Mouse (Mus musculus) liver, postnatal 0 days (tissue): ENCODE results near the gene Hspe1. TPM values are rescaled to one million over a fixed set of nuclear protein-coding genes. Genes with fewer than 3 reads are reported as not detected.

ENCODE experiments used
- ATAC-seq: fragments of 200-750 bp; cut with Nextera tagmentation; 2 replicates; pipeline ENCODE4 v1.8.0; 2017; ENCODE audit warnings: mild to moderate bottlenecking, moderate library complexity
- DNase-seq: peaks from one replicate; pipeline ENCODE4 v3.0.0-alpha.2; 2016
- H3K27ac ChIP-seq: fragments of 300-500 bp; sonication (generic); 2 replicates; pipeline ENCODE4 v1.5.1; 2014; ENCODE audit warnings: antibody characterized with exemption, moderate library complexity, mild to moderate bottlenecking, low read depth
- H3K27me3 ChIP-seq: fragments of 300-500 bp; sonication (generic); 2 replicates; pipeline ENCODE4 v1.6.1; 2014; ENCODE audit warnings: low read length, control low read depth, mixed read lengths; ENCODE audit not compliant: insufficient read depth
- H3K36me3 ChIP-seq: fragments of 300-500 bp; sonication (generic); replicated peaks from 2 replicates; pipeline ENCODE4 v1.6.1; 2014; ENCODE audit warnings: mild to moderate bottlenecking, control low read depth, low read length, moderate library complexity, mixed read lengths; ENCODE audit not compliant: insufficient read depth
- H3K4me1 ChIP-seq: fragments of 300-500 bp; sonication (generic); 2 replicates; pipeline ENCODE4 v1.6.1; 2014; ENCODE audit warnings: antibody characterized with exemption, mild to moderate bottlenecking, control low read depth; ENCODE audit not compliant: insufficient read depth
- H3K4me2 ChIP-seq: fragments of 300-500 bp; sonication (generic); 2 replicates; pipeline ENCODE4 v1.6.1; 2014; ENCODE audit warnings: low read depth, mild to moderate bottlenecking, low read length, moderate library complexity, mixed read lengths
- H3K4me3 ChIP-seq: fragments of 300-500 bp; sonication (generic); 2 replicates; pipeline ENCODE4 v1.5.1; 2014; ENCODE audit warnings: low read depth, low read length
- H3K9ac ChIP-seq: fragments of 300-500 bp; sonication (generic); replicated peaks from 2 replicates; pipeline ENCODE4 v1.6.1; 2014; ENCODE audit warnings: mild to moderate bottlenecking, moderate library complexity
- H3K9me3 ChIP-seq: fragments of 300-500 bp; sonication (generic); 2 replicates; pipeline ENCODE4 v1.6.1; 2016; ENCODE audit warnings: mild to moderate bottlenecking, control low read depth, low read length, mixed read lengths
- CTCF ChIP-seq: sonication (generic); IDR thresholded peaks from 2 replicates; pipeline ENCODE4 v1.5.1; 2016; ENCODE audit warnings: antibody characterized with exemption, low read depth
- EP300 ChIP-seq: IDR thresholded peaks from 2 replicates; pipeline ENCODE4 v1.6.1; 2016; ENCODE audit warnings: antibody characterized with exemption, low read depth, mild to moderate bottlenecking
- WGBS: fragments of 180-500 bp; shearing (Covaris S2); extraction: QIAGEN DNeasy Blood & Tissue Kit; methylation state at CpG from one replicate; pipeline ENCODE4 v1.1.7; 2014; ENCODE audit not compliant: insufficient replicate concordance; 5-methylcytosine and 5-hydroxymethylcytosine counted together
- polyA plus RNA-seq: library from polyadenylated mRNA; unstranded; fragments of >200 nt; fragmentation: Nextera tagmentation; extraction: Ambion mirVana; gene quantifications from 2 replicates; pipeline ENCODE4 v1.2.1, GENCODE M21; 2015

Gene Hspe1
- polyA plus RNA-seq, 1 experiment from 2014 or later: 513 TPM

- Histone ChIP-seq H3K9ac (peak overlapping the region; percentile 87), H3K4me2 (peak overlapping the region; percentile 94), H3K9me3 (no peaks in the 10 kb centered on the region), H3K27me3 (no peaks in the 10 kb centered on the region), H3K4me3 (peak overlapping the region; percentile 92), H3K4me1 (peaks cover 38% of the 10 kb centered on the region), H3K27ac (peak overlapping the region; percentile 98), H3K36me3 (peaks cover 13% of the 10 kb centered on the region)
- no peak for TF ChIP-seq CTCF
- TF ChIP-seq EP300: no peak
- WGBS: 6% methylated on average over 16 of the region's 16 CpGs
- DNase-seq (no peak), ATAC-seq (no peak)
Measured at GRCm38 (mm10) chr1:55088611-55089497, 922 bp downstream of the Hspe1 start.

- H3K27me3 ChIP-seq: no peaks in the 10 kb centered on the region
- no peak for TF ChIP-seq EP300
- TF ChIP-seq CTCF: 0 out of 2 replicates have a peak, but pooled peaks have one; percentile 11
- no peaks in the 10 kb centered on the region for H3K9me3 ChIP-seq
- peak overlapping the region; percentile 87 for H3K9ac ChIP-seq
- ATAC-seq (no peak), DNase-seq (no peak)
- peak overlapping the region; percentile 98 for H3K27ac ChIP-seq
- H3K36me3 ChIP-seq: peaks cover 7% of the 10 kb centered on the region
- peak overlapping the region; percentile 92 for H3K4me3 ChIP-seq
- peaks cover 31% of the 10 kb centered on the region for H3K4me1 ChIP-seq
- 73% methylated on average over 5 of the region's 5 CpGs for WGBS
- peak overlapping the region; percentile 94 for H3K4me2 ChIP-seq
Measured at GRCm38 (mm10) chr1:55089498-55090064, 1.6 kb downstream of the Hspe1 start.

GRCm38 (mm10) chr1:55092056-55092455, 4.1 kb downstream of the Hspe1 start:
- peaks cover 7% of the 10 kb centered on the region for H3K36me3 ChIP-seq
- DNase-seq (no peak), ATAC-seq (no peak)
- H3K27me3 ChIP-seq: no peaks in the 10 kb centered on the region
- no peak overlapping the region for H3K4me3 ChIP-seq
- TF ChIP-seq EP300 (no peak), CTCF (no peak)
- H3K4me1 ChIP-seq: peaks cover 12% of the 10 kb centered on the region; the same call in 1 of the 2 replicates
- WGBS: 71% methylated on average over 2 of the region's 2 CpGs
- 0 out of 2 replicates have a peak overlapping the region, but pooled peaks have one; percentile 13 for H3K27ac ChIP-seq
- no peak overlapping the region for H3K4me2 ChIP-seq
- H3K9ac ChIP-seq: no peak overlapping the region
- H3K9me3 ChIP-seq: no peaks in the 10 kb centered on the region

GRCm38 (mm10) chr1:55092469-55092868, 4.5 kb downstream of the Hspe1 start:
- DNase-seq (no peak), ATAC-seq (no peak)
- 50% methylated on average over 1 of the region's 1 CpGs for WGBS
- Histone ChIP-seq H3K36me3 (peaks cover 7% of the 10 kb centered on the region), H3K27ac (no peak overlapping the region), H3K4me2 (no peak overlapping the region), H3K4me3 (no peak overlapping the region), H3K9me3 (no peaks in the 10 kb centered on the region), H3K27me3 (no peaks in the 10 kb centered on the region), H3K4me1 (peaks cover 12% of the 10 kb centered on the region; the same call in 1 of the 2 replicates), H3K9ac (no peak overlapping the region)
- TF ChIP-seq CTCF (no peak), EP300 (peak; percentile 70)

GRCm38 (mm10) chr1:55106919-55107585, 19.1 kb downstream of the Hspe1 start:
- no peak overlapping the region for H3K27ac ChIP-seq
- H3K36me3 ChIP-seq: no peaks in the 10 kb centered on the region
- TF ChIP-seq CTCF (no peak), EP300 (no peak)
- H3K4me2 ChIP-seq: no peak overlapping the region
- peak; percentile 12 for DNase-seq
- no peaks in the 10 kb centered on the region for H3K9me3 ChIP-seq
- no peak overlapping the region for H3K4me3 ChIP-seq
- H3K27me3 ChIP-seq: no peaks in the 10 kb centered on the region
- H3K9ac ChIP-seq: no peak overlapping the region
- H3K4me1 ChIP-seq: peaks cover 5% of the 10 kb centered on the region; the same call in 1 of the 2 replicates
- WGBS: 67% methylated on average over 9 of the region's 9 CpGs
- peak; percentile 71 for ATAC-seq

- Histone ChIP-seq H3K4me2 (no peak overlapping the region), H3K9me3 (no peaks in the 10 kb centered on the region), H3K4me1 (peaks cover 5% of the 10 kb centered on the region; the same call in 1 of the 2 replicates), H3K27me3 (no peaks in the 10 kb centered on the region), H3K36me3 (no peaks in the 10 kb centered on the region), H3K9ac (no peak overlapping the region), H3K4me3 (no peak overlapping the region), H3K27ac (no peak overlapping the region)
- ATAC-seq: no peak
- TF ChIP-seq EP300 (no peak), CTCF (no peak)
- DNase-seq: no peak
- WGBS: 94% methylated on average over 1 of the region's 1 CpGs
Measured at GRCm38 (mm10) chr1:55107644-55108043, 19.7 kb downstream of the Hspe1 start.
